Mouse (Mus musculus) urinary bladder, postnatal 14 days (tissue): ENCODE data around the gene Bcorl1.
A peak's percentile ranks its signal among the peaks of the same experiment; 100 is the strongest.

Source experiments
- DNase-seq: peaks from one replicate; pipeline ENCODE4 v3.0.0; 2021; ENCODE audit warnings: low spot score

Bcorl1 gene

GRCm38 (mm10) chrX:48341141-48341540 lies at the start of gene Bcorl1:
Gene Bcorl1 (plus strand): TSS chrX:48341358.
- DNase-seq, result peak; percentile 41

GRCm38 (mm10) chrX:48291413-48291812 lies 49.7 kb upstream of the Bcorl1 start:
- no peak for DNase-seq

GRCm38 (mm10) chrX:48305356-48305755 lies 35.8 kb upstream of the Bcorl1 start:
- DNase-seq, result no peak

GRCm38 (mm10) chrX:48310706-48311517 lies 30.2 kb upstream of the Bcorl1 start:
- no peak for DNase-seq

- DNase-seq, result no peak
These were observed 29.4 kb upstream of the Bcorl1 start for GRCm38 (mm10) chrX:48311727-48312126.

GRCm38 (mm10) chrX:48314530-48315079 lies 26.6 kb upstream of the Bcorl1 start:
- peak; percentile 84 for DNase-seq

GRCm38 (mm10) chrX:48317444-48317843 lies 23.7 kb upstream of the Bcorl1 start:
- no peak for DNase-seq

- DNase-seq, result peak; percentile 26
These were observed 23.0 kb upstream of the Bcorl1 start for GRCm38 (mm10) chrX:48318194-48318593.

GRCm38 (mm10) chrX:48340441-48341049 lies 613 bp upstream of the Bcorl1 start:
- peak; percentile 7 for DNase-seq

GRCm38 (mm10) chrX:48341621-48342161 lies 533 bp downstream of the Bcorl1 start:
- DNase-seq, result peak; percentile 61

- peak; percentile 2 for DNase-seq
These were observed 1.6 kb downstream of the Bcorl1 start for GRCm38 (mm10) chrX:48342731-48343130.

- peak; percentile 89 for DNase-seq
These were observed 2.3 kb downstream of the Bcorl1 start for GRCm38 (mm10) chrX:48343461-48343952.

- no peak for DNase-seq
These were observed 2.9 kb downstream of the Bcorl1 start for GRCm38 (mm10) chrX:48343966-48344642.

- no peak for DNase-seq
These were observed 3.7 kb downstream of the Bcorl1 start for GRCm38 (mm10) chrX:48344643-48345384.

GRCm38 (mm10) chrX:48345385-48345932 lies 4.3 kb downstream of the Bcorl1 start:
- no peak for DNase-seq

GRCm38 (mm10) chrX:48355346-48355745 lies 14.2 kb downstream of the Bcorl1 start:
- no peak for DNase-seq

GRCm38 (mm10) chrX:48365836-48366577 lies 24.8 kb downstream of the Bcorl1 start:
- no peak for DNase-seq

- DNase-seq, result no peak
These were observed 26.7 kb downstream of the Bcorl1 start for GRCm38 (mm10) chrX:48367841-48368240.

- DNase-seq, result peak; percentile 33
These were observed 42.5 kb downstream of the Bcorl1 start for GRCm38 (mm10) chrX:48383643-48384042.

- DNase-seq, result no peak
These were observed 44.8 kb downstream of the Bcorl1 start for GRCm38 (mm10) chrX:48385927-48386326.
